Comparison of ENCODE assay signal across 22 mouse cellular contexts in the genomic region with DNA sequence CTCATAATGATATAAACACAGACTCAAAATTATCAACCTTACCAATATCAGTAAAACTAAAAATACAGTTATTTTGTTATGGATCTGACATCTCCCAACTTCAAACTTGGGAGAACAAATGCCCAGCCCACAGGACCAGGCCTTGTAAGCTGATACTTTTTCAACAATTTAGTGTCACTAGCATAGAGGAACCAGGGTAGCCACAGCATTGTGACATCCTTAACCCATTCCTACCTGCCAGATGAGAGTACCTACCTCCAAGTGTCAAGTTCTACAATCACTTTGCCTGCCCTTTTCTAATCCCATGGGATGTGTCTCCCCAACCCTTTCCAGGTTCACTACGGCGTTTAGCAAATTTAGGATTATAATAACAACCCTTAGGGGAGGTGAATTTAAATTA. TPM values are rescaled to one million over a fixed set of nuclear protein-coding genes. Genes with fewer than 3 reads are reported as not detected.
DNase-seq lines count a peak whose midpoint lies in the region; ATAC-seq lines count a peak whose summit lies in the region.
"Had no signal": no experiment of that assay in that cellular context is flagged by ENCODE, and none has a peak within 500 bp of the region (broad histone marks: within the 10 kb centered on the region; RNA-seq: fewer than 3 reads in every experiment).

No protein-coding gene starts in this region.

- no peak for DNase-seq in embryonic facial prominence, embryonic 10.5 days (ENCODE audit: low spot score)
- DNase-seq in limb, embryonic 10.5 days (ENCODE audit: low spot score), result no peak
- DNase-seq in cerebellum, adult 11 months, result no peak
- no peak for DNase-seq in adrenal gland, adult (ENCODE audit: inconsistent age in 2 of 2, low spot score in 1 of 2)
- DNase-seq: adrenal gland, adult 2 months; cerebellum, adult 11-12 months; cerebellum, adult 9-10 months; cerebellum, postnatal 25 days; gastrocnemius, postnatal 10 days; heart, adult 2 months; heart, postnatal 14 days had no signal

- H3K9ac ChIP-seq in embryonic facial prominence, embryonic 15.5 days, result no peak overlapping the region
- H3K9ac ChIP-seq in limb, embryonic 12.5 days (replicated peaks), result no peak overlapping the region
- H3K9ac ChIP-seq: embryonic facial prominence, embryonic 13.5 days; heart, embryonic 15.5 days; hindbrain, embryonic 13.5 days had no signal

- H3K4me2 ChIP-seq in embryonic facial prominence, embryonic 15.5 days (replicated peaks), result no peak overlapping the region
- no peak overlapping the region for H3K4me2 ChIP-seq in limb, embryonic 12.5 days
- H3K4me2 ChIP-seq: heart, embryonic 11.5 days; heart, embryonic 15.5 days; hindbrain, embryonic 13.5 days had no signal

- no peaks in the 10 kb centered on the region for H3K36me3 ChIP-seq in embryonic facial prominence, embryonic 15.5 days
- no peaks in the 10 kb centered on the region for H3K36me3 ChIP-seq in embryonic facial prominence, embryonic 10.5 days (replicated peaks)
- H3K36me3 ChIP-seq in limb, embryonic 12.5 days, result no peaks in the 10 kb centered on the region
- no peaks in the 10 kb centered on the region for H3K36me3 ChIP-seq in limb, embryonic 10.5 days
- H3K36me3 ChIP-seq: embryonic facial prominence, embryonic 13.5 days; forebrain, embryonic 10.5 days; heart, embryonic 15.5 days; hindbrain, embryonic 13.5 days had no signal

- ATAC-seq in embryonic facial prominence, embryonic 15.5 days (ENCODE audit: insufficient number of reproducible peaks, low FRiP score, low TSS enrichment, low read depth), result no peak
- no peak for ATAC-seq in limb, embryonic 12.5 days (ENCODE audit: insufficient number of reproducible peaks, insufficient read depth, low FRiP score, low TSS enrichment, low read depth)
- ATAC-seq in megakaryocyte, adult 5-6 weeks (ENCODE audit: poor library complexity, severe bottlenecking), result peak; percentile 88
- ATAC-seq: forebrain, embryonic 14.5 days; hindbrain, postnatal 0 days had no signal

- H3K4me1 ChIP-seq in embryonic facial prominence, embryonic 15.5 days, result peaks cover 45% of the 10 kb centered on the region
- peaks cover 33% of the 10 kb centered on the region for H3K4me1 ChIP-seq in embryonic facial prominence, embryonic 10.5 days
- peaks cover 50% of the 10 kb centered on the region for H3K4me1 ChIP-seq in limb, embryonic 12.5 days (replicated peaks)
- H3K4me1 ChIP-seq in limb, embryonic 10.5 days, result peaks cover 38% of the 10 kb centered on the region

- peak overlapping the region; percentile 90; the same call in 1 of the 2 replicates for H3K27ac ChIP-seq in embryonic facial prominence, embryonic 15.5 days (replicated peaks)
- H3K27ac ChIP-seq in embryonic facial prominence, embryonic 10.5 days (replicated peaks), result no peak overlapping the region
- peak overlapping the region; percentile 74; the same call in 1 of the 2 replicates for H3K27ac ChIP-seq in limb, embryonic 12.5 days
- no peak overlapping the region for H3K27ac ChIP-seq in limb, embryonic 10.5 days
- H3K27ac ChIP-seq: forebrain, embryonic 10.5 days; heart, adult 2 months; heart, embryonic 15.5 days; hindbrain, embryonic 13.5 days; hindbrain, postnatal 0 days had no signal

- WGBS in embryonic facial prominence, embryonic 15.5 days, result 49% methylated on average over 2 of the region's 2 CpGs
- 67% methylated on average over 2 of the region's 2 CpGs for WGBS in embryonic facial prominence, embryonic 10.5 days
- WGBS in limb, embryonic 12.5 days, result 63% methylated on average over 2 of the region's 2 CpGs
- WGBS in limb, embryonic 10.5 days, result 96% methylated on average over 2 of the region's 2 CpGs

- no peak overlapping the region for H3K4me3 ChIP-seq in embryonic facial prominence, embryonic 15.5 days (replicated peaks)
- no peak overlapping the region for H3K4me3 ChIP-seq in embryonic facial prominence, embryonic 10.5 days
- no peak overlapping the region for H3K4me3 ChIP-seq in limb, embryonic 12.5 days (replicated peaks)
- no peak overlapping the region for H3K4me3 ChIP-seq in limb, embryonic 10.5 days
- H3K4me3 ChIP-seq: embryonic facial prominence, embryonic 13.5 days; erythroblast, embryonic 14.5 days; forebrain, embryonic 10.5 days; heart, adult 2 months; heart, embryonic 15.5 days; hindbrain, embryonic 13.5 days had no signal

- no peaks in the 10 kb centered on the region for H3K27me3 ChIP-seq in embryonic facial prominence, embryonic 15.5 days
- 0 out of 2 replicates have a peak, but pooled peaks cover 5% of the 10 kb centered on the region for H3K27me3 ChIP-seq in embryonic facial prominence, embryonic 10.5 days (replicated peaks; ENCODE audit: low read depth, poor library complexity, severe bottlenecking)
- no peaks in the 10 kb centered on the region for H3K27me3 ChIP-seq in limb, embryonic 12.5 days
- H3K27me3 ChIP-seq in limb, embryonic 10.5 days (ENCODE audit: low read depth, poor library complexity, severe bottlenecking), result no peaks in the 10 kb centered on the region; the same call in 1 of the 2 replicates
- H3K27me3 ChIP-seq: embryonic facial prominence, embryonic 13.5 days; heart, embryonic 15.5 days had no signal

- H3K9me3 ChIP-seq in embryonic facial prominence, embryonic 15.5 days (replicated peaks), result no peaks in the 10 kb centered on the region
- H3K9me3 ChIP-seq in embryonic facial prominence, embryonic 10.5 days, result no peaks in the 10 kb centered on the region
- H3K9me3 ChIP-seq in limb, embryonic 12.5 days, result no peaks in the 10 kb centered on the region
- no peaks in the 10 kb centered on the region for H3K9me3 ChIP-seq in limb, embryonic 10.5 days (replicated peaks)
- H3K9me3 ChIP-seq: embryonic facial prominence, embryonic 13.5 days; forebrain, embryonic 10.5 days; heart, embryonic 15.5 days; hindbrain, embryonic 13.5 days had no signal

RNA-seq across cellular contexts. Expression of gene Map3k20, which starts 47.0 kb away (rescaled TPM):
- 21.0 and 23.9 TPM in 2 replicates for polyA plus RNA-seq in embryonic facial prominence, embryonic 15.5 days (2015; fragmentation: Nextera tagmentation; extraction: Ambion mirVana)
- 7.3 and 8.7 TPM in 2 replicates for polyA plus RNA-seq in embryonic facial prominence, embryonic 10.5 days (2016; fragmentation: Nextera tagmentation; extraction: Ambion mirVana)
- polyA plus RNA-seq in limb, embryonic 12.5 days (2016; fragmentation: Nextera tagmentation; extraction: Ambion mirVana), result 9.7 and 10.9 TPM in 2 replicates
- polyA plus RNA-seq in limb, embryonic 10.5 days (2016; fragmentation: Nextera tagmentation; extraction: Ambion mirVana), result 9.9 and 10.4 TPM in 2 replicates
- 43.8 and 47.9 TPM in 2 replicates for total RNA-seq in megakaryocyte, adult 5-6 weeks (2015)
- total RNA-seq in megakaryocyte, adult 5-6 weeks (2017), result 34.8 and 40.2 TPM in 2 replicates

Comparison
In these comparisons a context has a peak if more than half of its experiments do, and no peak if none do; other contexts are left out.
1. H3K27ac ChIP-seq: peak in embryonic facial prominence, embryonic 15.5 days (single experiment) and limb, embryonic 12.5 days (single experiment); none in embryonic facial prominence, embryonic 10.5 days (single experiment) and limb, embryonic 10.5 days (single experiment).